Comparison of ENCODE assay signal across 8 mouse cellular contexts in the genomic region with DNA sequence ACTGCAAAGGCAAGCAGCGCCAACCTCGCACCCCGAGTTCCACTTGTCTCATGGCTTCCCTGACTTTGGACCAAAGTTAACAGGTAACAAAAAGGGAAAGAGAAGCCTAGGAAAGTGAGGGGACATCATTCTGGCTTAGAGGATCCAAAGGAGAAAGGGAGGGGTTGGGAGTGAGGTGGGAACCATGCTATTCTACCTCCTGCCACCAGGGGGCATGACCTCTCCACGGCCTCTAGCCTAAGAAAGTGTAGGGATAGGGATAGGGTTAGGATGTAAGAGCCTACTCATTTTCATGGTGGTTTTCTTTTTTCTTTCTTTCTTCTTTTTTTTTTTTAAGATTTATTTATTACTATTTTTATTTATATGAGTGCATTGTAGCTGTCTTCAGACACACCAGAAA. TPM values are rescaled to one million over a fixed set of nuclear protein-coding genes. Genes with fewer than 3 reads are reported as not detected.
DNase-seq lines count a peak whose midpoint lies in the region; ATAC-seq and TF ChIP-seq lines count a peak whose summit lies in the region.

No protein-coding gene starts in this region.

- peaks cover 40% of the 10 kb centered on the region for H3K36me3 ChIP-seq in spleen, adult 2 months (ENCODE audit: control insufficient read depth, insufficient read depth, low read length)
- H3K36me3 ChIP-seq in intestine, postnatal 0 days (ENCODE audit: control insufficient read depth, insufficient read depth) = peaks cover 72% of the 10 kb centered on the region
- peaks cover 21% of the 10 kb centered on the region for H3K36me3 ChIP-seq in neural tube, embryonic 14.5 days (ENCODE audit: control insufficient read depth, insufficient read depth, low read length)

- no peaks in the 10 kb centered on the region for H3K4me1 ChIP-seq in spleen, adult 2 months (ENCODE audit: control insufficient read depth, insufficient read depth, insufficient read length)
- no peaks in the 10 kb centered on the region for H3K4me1 ChIP-seq in intestine, postnatal 0 days (replicated peaks; ENCODE audit: control insufficient read depth, insufficient read depth, low read length)
- no peaks in the 10 kb centered on the region for H3K4me1 ChIP-seq in neural tube, embryonic 14.5 days (ENCODE audit: control insufficient read depth, insufficient read depth, low read length)

- peak; percentile 75; the same call in 1 of the 2 replicates for TF ChIP-seq CTCF in spleen, adult 2 months (IDR thresholded peaks at IDR 0.05; ENCODE audit: extremely low read depth, insufficient read depth, insufficient read length, insufficient replicate concordance)
- TF ChIP-seq CTCF in intestine, postnatal 0 days (IDR thresholded peaks at IDR 0.05; ENCODE audit: low read depth) = peak; percentile 89

- ATAC-seq in intestine, postnatal 0 days = peak; percentile 17; the same call in 1 of the 2 replicates
- ATAC-seq in neural tube, embryonic 14.5 days (ENCODE audit: low read depth) = 0 out of 2 replicates have a peak, but pooled peaks have one; percentile 25

- DNase-seq in gastrocnemius, adult 18-20 months (ENCODE audit: low spot score) = peak; percentile 63
- DNase-seq in gastrocnemius, postnatal 25 days = no peak
- DNase-seq in spleen, adult 2 months (ENCODE audit: low read depth in 1 of 2, low spot score in 2 of 2) = peak in 1 of 2 experiments; percentile 30
- no peak for DNase-seq in spleen, adult 12 weeks (ENCODE audit: low spot score)
- DNase-seq in cerebellum, postnatal 14 days = peak; percentile 73 to 76
- DNase-seq in c-Kit-positive CD71-positive TER-119-positive erythroid progenitor cells, embryonic 14.5 days (ENCODE audit: low spot score) = no peak

- no peak overlapping the region for H3K27ac ChIP-seq in spleen, adult 2 months (ENCODE audit: insufficient read depth, low read length)
- no peak overlapping the region for H3K27ac ChIP-seq in intestine, postnatal 0 days (ENCODE audit: low read depth, low read length)
- H3K27ac ChIP-seq in neural tube, embryonic 14.5 days (ENCODE audit: low read depth, low read length) = no peak overlapping the region

- H3K9ac ChIP-seq in intestine, postnatal 0 days (ENCODE audit: low read depth, low read length) = no peak overlapping the region
- H3K9ac ChIP-seq in neural tube, embryonic 14.5 days (replicated peaks; ENCODE audit: low read depth, low read length) = no peak overlapping the region

- no peaks in the 10 kb centered on the region for H3K27me3 ChIP-seq in spleen, adult 2 months (ENCODE audit: control insufficient read depth, insufficient read depth, low read length)
- no peaks in the 10 kb centered on the region for H3K27me3 ChIP-seq in intestine, postnatal 0 days (replicated peaks; ENCODE audit: control insufficient read depth, insufficient read depth, low read length)
- H3K27me3 ChIP-seq in neural tube, embryonic 14.5 days (ENCODE audit: control insufficient read depth, insufficient read depth, low read length) = no peaks in the 10 kb centered on the region

- no peak overlapping the region for H3K4me2 ChIP-seq in intestine, postnatal 0 days (replicated peaks; ENCODE audit: low read depth)
- H3K4me2 ChIP-seq in neural tube, embryonic 14.5 days (ENCODE audit: low read depth, low read length) = no peak overlapping the region

- TF ChIP-seq POLR2A in spleen, adult 2 months (IDR thresholded peaks at IDR 0.05; ENCODE audit: low read depth, low read length) = no peak

- 75% methylated on average over 4 of the region's 4 CpGs for WGBS in spleen, adult 2 months
- 74% methylated on average over 4 of the region's 4 CpGs for WGBS in intestine, postnatal 0 days
- 88% methylated on average over 4 of the region's 4 CpGs for WGBS in neural tube, embryonic 14.5 days

- no peaks in the 10 kb centered on the region for H3K9me3 ChIP-seq in intestine, postnatal 0 days (ENCODE audit: control insufficient read depth)
- no peaks in the 10 kb centered on the region for H3K9me3 ChIP-seq in neural tube, embryonic 14.5 days (ENCODE audit: control insufficient read depth, low read length)

- H3K4me3 ChIP-seq in spleen, adult 2 months (ENCODE audit: extremely low read depth, insufficient read depth, insufficient read length) = no peak overlapping the region
- no peak overlapping the region for H3K4me3 ChIP-seq in intestine, postnatal 0 days (ENCODE audit: low read depth, low read length)
- no peak overlapping the region for H3K4me3 ChIP-seq in neural tube, embryonic 14.5 days (ENCODE audit: low read depth, low read length)

RNA-seq across cellular contexts. Expression of a gene that starts 8.5 kb away (rescaled TPM):
- 10 to 100 TPM; 24.9 to 37.4 TPM for total RNA-seq in gastrocnemius, adult 18-20 months (2021)
- 10 to 100 TPM; 44.5 to 66.1 TPM for total RNA-seq in gastrocnemius, postnatal 25 days (2021)
- polyA plus RNA-seq in spleen, adult 2 months (2012; rRNA removed) = 17.2 and 19.5 TPM in 2 replicates
- 29.3 and 30.9 TPM in 2 replicates for polyA plus RNA-seq in intestine, postnatal 0 days (2015; fragmentation: Nextera tagmentation; extraction: Ambion mirVana)
- 3.2 and 5.5 TPM in 2 replicates for polyA plus RNA-seq in neural tube, embryonic 14.5 days (2014; fragmentation: Nextera tagmentation; extraction: Ambion mirVana)

RNA-seq across cellular contexts. Expression of a gene that starts 30.0 kb away (rescaled TPM):
- total RNA-seq in gastrocnemius, adult 18-20 months (2021) = 10 to 100 TPM; 82.3 to 91.7 TPM
- 100 to 1,000 TPM in 1 of 2 experiments, 10 to 100 TPM in 1; 86.8 to 101 TPM for total RNA-seq in gastrocnemius, postnatal 25 days (2021)
- 147 and 203 TPM in 2 replicates for polyA plus RNA-seq in spleen, adult 2 months (2012; rRNA removed)
- polyA plus RNA-seq in intestine, postnatal 0 days (2015; fragmentation: Nextera tagmentation; extraction: Ambion mirVana) = 109 and 115 TPM in 2 replicates
- 99.9 and 122 TPM in 2 replicates for polyA plus RNA-seq in neural tube, embryonic 14.5 days (2014; fragmentation: Nextera tagmentation; extraction: Ambion mirVana)

RNA-seq across cellular contexts. Expression of a gene that starts 53.7 kb away (rescaled TPM):
- 1,000 to 10,000 TPM; 1,514 to 1,837 TPM for total RNA-seq in gastrocnemius, adult 18-20 months (2021)
- total RNA-seq in gastrocnemius, postnatal 25 days (2021) = 1,000 to 10,000 TPM; 1,236 to 1,328 TPM
- 210 and 358 TPM in 2 replicates for polyA plus RNA-seq in spleen, adult 2 months (2012; rRNA removed)
- polyA plus RNA-seq in intestine, postnatal 0 days (2015; fragmentation: Nextera tagmentation; extraction: Ambion mirVana) = 813 and 814 TPM in 2 replicates
- polyA plus RNA-seq in neural tube, embryonic 14.5 days (2014; fragmentation: Nextera tagmentation; extraction: Ambion mirVana) = 1,481 and 1,546 TPM in 2 replicates

Comparison
In these comparisons a context has a peak if more than half of its experiments do, and no peak if none do; other contexts are left out.
1. DNase-seq: peak in gastrocnemius, adult 18-20 months (single experiment) and cerebellum, postnatal 14 days (2 of 2); none in gastrocnemius, postnatal 25 days (single experiment), spleen, adult 12 weeks (single experiment) and c-Kit-positive CD71-positive TER-119-positive erythroid progenitor cells, embryonic 14.5 days (single experiment).